In the genomic region with DNA sequence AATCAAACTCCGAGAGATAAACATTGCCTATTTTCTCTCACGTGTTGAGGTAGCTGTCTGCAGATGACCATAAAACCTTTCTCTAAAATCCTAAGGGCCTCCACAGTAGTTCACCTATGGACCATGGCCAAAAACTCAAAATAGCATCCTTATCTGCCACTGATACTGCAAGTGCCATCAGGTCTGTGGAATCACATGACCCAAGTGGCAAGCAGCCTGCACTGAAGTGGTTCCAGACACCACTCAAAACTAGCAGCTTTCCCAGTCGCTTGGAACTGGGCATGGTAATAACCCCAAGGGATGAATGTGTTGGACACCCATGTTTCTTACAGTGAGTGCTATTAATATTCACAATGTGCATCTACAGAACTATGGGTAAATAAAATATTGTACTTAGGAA, we compare ENCODE assay signal across 12 mouse cellular contexts.
A peak's percentile ranks its signal among the peaks of the same experiment; 100 is the strongest.
DNase-seq lines count a peak whose midpoint lies in the region; ATAC-seq and TF ChIP-seq lines count a peak whose summit lies in the region.
"Had no signal": no experiment of that assay in that cellular context is flagged by ENCODE, and none has a peak within 500 bp of the region (broad histone marks: within the 10 kb centered on the region; RNA-seq: fewer than 3 reads in every experiment).

No protein-coding gene starts in this region.

- peak; percentile 8 for DNase-seq in cerebellum, adult 11-12 months
- DNase-seq in cerebellum, adult 9-11 months = peak; percentile 12
- peak; percentile 12 for DNase-seq in lung, adult 2 months
- no peak for DNase-seq in thymus, postnatal 36 days
- DNase-seq in forebrain, embryonic 11.5 days (ENCODE audit: low spot score) = no peak
- DNase-seq in Muller cell, postnatal 12 days (ENCODE audit: inconsistent ontology term) = no peak

- H3K4me1 ChIP-seq in heart, embryonic 11.5 days (ENCODE audit: control insufficient read depth, insufficient read depth, low read length) = peaks cover 8% of the 10 kb centered on the region
- no peaks in the 10 kb centered on the region for H3K4me1 ChIP-seq in lung, adult 2 months (ENCODE audit: control insufficient read depth, insufficient read depth, low read length)
- H3K4me1 ChIP-seq in forebrain, embryonic 11.5 days (replicated peaks; ENCODE audit: control insufficient read depth, insufficient read depth, low read length) = no peaks in the 10 kb centered on the region
- H3K4me1 ChIP-seq: embryonic facial prominence, embryonic 15.5 days; stomach, embryonic 15.5 days had no signal

- no peaks in the 10 kb centered on the region for H3K27me3 ChIP-seq in heart, embryonic 11.5 days (ENCODE audit: control insufficient read depth, insufficient read depth, low read length)
- H3K27me3 ChIP-seq in forebrain, embryonic 11.5 days (ENCODE audit: control insufficient read depth, insufficient read depth, low read length) = no peaks in the 10 kb centered on the region
- H3K27me3 ChIP-seq: embryonic facial prominence, embryonic 15.5 days; stomach, embryonic 15.5 days had no signal

- no peak overlapping the region for H3K9ac ChIP-seq in heart, embryonic 11.5 days (ENCODE audit: low read depth, low read length)
- no peak overlapping the region for H3K9ac ChIP-seq in forebrain, embryonic 11.5 days (ENCODE audit: low read length)
- H3K9ac ChIP-seq: embryonic facial prominence, embryonic 15.5 days; hindbrain, embryonic 14.5 days; liver, embryonic 14.5 days; stomach, embryonic 15.5 days had no signal

- H3K4me3 ChIP-seq in heart, embryonic 11.5 days (ENCODE audit: low read depth, low read length) = no peak overlapping the region
- no peak overlapping the region for H3K4me3 ChIP-seq in lung, adult 2 months (replicated peaks; ENCODE audit: extremely low read depth, low read depth, low read length)
- H3K4me3 ChIP-seq in forebrain, embryonic 11.5 days (ENCODE audit: low read depth, low read length) = no peak overlapping the region
- H3K4me3 ChIP-seq: embryonic facial prominence, embryonic 15.5 days; stomach, embryonic 15.5 days had no signal

- TF ChIP-seq CTCF in lung, adult 2 months (IDR thresholded peaks at IDR 0.05; ENCODE audit: insufficient read depth, low read length) = no peak

- peak overlapping the region; percentile 57 for H3K27ac ChIP-seq in heart, embryonic 11.5 days (ENCODE audit: low read depth, low read length)
- H3K27ac ChIP-seq in forebrain, embryonic 11.5 days (ENCODE audit: low read depth, low read length) = no peak overlapping the region
- H3K27ac ChIP-seq: embryonic facial prominence, embryonic 15.5 days; hindbrain, embryonic 14.5 days; liver, embryonic 14.5 days; stomach, embryonic 15.5 days had no signal

- peak; percentile 49 for ATAC-seq in heart, embryonic 11.5 days (replicated peaks; ENCODE audit: insufficient number of reproducible peaks, low FRiP score, low TSS enrichment)
- ATAC-seq in activated CD4-positive, CD25-positive, alpha-beta regulatory T cell, adult 4 months = no peak
- no peak for ATAC-seq in forebrain, embryonic 11.5 days (replicated peaks; ENCODE audit: low FRiP score)

- H3K4me2 ChIP-seq in heart, embryonic 11.5 days = no peak overlapping the region
- no peak overlapping the region for H3K4me2 ChIP-seq in forebrain, embryonic 11.5 days (ENCODE audit: low read depth, low read length, severe bottlenecking)
- H3K4me2 ChIP-seq: embryonic facial prominence, embryonic 15.5 days; hindbrain, embryonic 14.5 days; stomach, embryonic 15.5 days had no signal

- H3K9me3 ChIP-seq in heart, embryonic 11.5 days (replicated peaks; ENCODE audit: control insufficient read depth, low read length) = no peaks in the 10 kb centered on the region
- H3K9me3 ChIP-seq in forebrain, embryonic 11.5 days (ENCODE audit: control insufficient read depth, low read length) = no peaks in the 10 kb centered on the region
- H3K9me3 ChIP-seq: embryonic facial prominence, embryonic 15.5 days; stomach, embryonic 15.5 days had no signal

- no peaks in the 10 kb centered on the region for H3K36me3 ChIP-seq in heart, embryonic 11.5 days (ENCODE audit: control insufficient read depth, insufficient read depth, low read length)
- H3K36me3 ChIP-seq in forebrain, embryonic 11.5 days (ENCODE audit: control insufficient read depth, insufficient read depth, low read length) = no peaks in the 10 kb centered on the region
- H3K36me3 ChIP-seq: embryonic facial prominence, embryonic 15.5 days; stomach, embryonic 15.5 days had no signal

- TF ChIP-seq POLR2A in lung, adult 2 months (IDR thresholded peaks at IDR 0.05; ENCODE audit: borderline replicate concordance, extremely low read depth, low read depth, low read length) = no peak

- WGBS in heart, embryonic 11.5 days (ENCODE audit: insufficient replicate concordance) = 42% methylated on average over 3 of the region's 3 CpGs
- WGBS in lung, adult 2 months = 45% methylated on average over 3 of the region's 3 CpGs
- WGBS in forebrain, embryonic 11.5 days = 84% methylated on average over 3 of the region's 3 CpGs

Comparison
In these comparisons a context has a peak if more than half of its experiments do, and no peak if none do; other contexts are left out.
1. DNase-seq: peak in cerebellum, adult 11-12 months (single experiment), cerebellum, adult 9-11 months (single experiment) and lung, adult 2 months (single experiment); none in thymus, postnatal 36 days (0 of 2), forebrain, embryonic 11.5 days (single experiment) and Muller cell, postnatal 12 days (single experiment).